ENCODE assay signal across 19 mouse cellular contexts in the genomic region with DNA sequence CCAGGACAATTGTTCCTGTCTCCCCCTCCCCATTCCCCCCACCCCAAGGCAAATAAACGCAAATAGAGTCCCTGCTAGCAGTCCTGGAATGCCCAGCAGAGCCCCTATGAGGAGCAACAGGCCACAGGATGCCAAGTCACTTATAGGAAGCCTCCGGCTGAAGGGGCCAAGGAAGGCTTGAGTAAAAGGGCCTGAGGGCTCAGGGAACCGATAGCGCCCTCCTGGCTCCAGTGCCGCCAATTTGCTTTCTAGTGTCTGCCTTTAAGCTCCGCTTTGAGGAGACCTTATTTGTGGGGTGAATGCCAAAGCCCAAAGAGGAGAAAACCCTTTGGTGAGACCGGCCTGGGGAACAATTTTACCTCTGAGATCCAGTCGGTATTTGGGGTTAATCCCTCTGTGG.
"Had no signal": no experiment of that assay in that cellular context is flagged by ENCODE, and none has a peak within 500 bp of the region (broad histone marks: within the 10 kb centered on the region; RNA-seq: fewer than 3 reads in every experiment).

No protein-coding gene starts in this region.

- H3K27ac ChIP-seq: kidney, postnatal 0 days; limb, embryonic 13.5 days; liver, embryonic 15.5 days; macrophage; neural tube, embryonic 15.5 days; stomach, postnatal 0 days had no signal

- H3K36me3 ChIP-seq: limb, embryonic 13.5 days; liver, embryonic 15.5 days; neural tube, embryonic 15.5 days had no signal

- DNase-seq: kidney, adult 8-10 months; kidney, postnatal 36 days; layer of hippocampus, adult 9-11 months; layer of hippocampus, postnatal 36 days; lung, adult 2 months; midbrain, embryonic 14.5 days; right cerebral cortex, adult 18-20 months; right cerebral cortex, postnatal 25 days; thymus, adult 18-20 months; thymus, postnatal 14 days had no signal

- H3K4me2 ChIP-seq: liver, embryonic 11.5 days; liver, embryonic 15.5 days; neural tube, embryonic 15.5 days had no signal

- H3K27me3 ChIP-seq: limb, embryonic 13.5 days had no signal

- H3K9me3 ChIP-seq: liver, embryonic 15.5 days had no signal

- H3K4me3 ChIP-seq: limb, embryonic 13.5 days; liver, embryonic 15.5 days; megakaryocyte, embryonic 14.5 days; myocyte; neural tube, embryonic 15.5 days had no signal

- H3K9ac ChIP-seq: limb, embryonic 13.5 days; liver, embryonic 15.5 days; neural tube, embryonic 15.5 days had no signal
